Mouse (Mus musculus) neural tube, embryonic 15.5 days (tissue): ENCODE measurements around the gene Hoxb6. TPM values are rescaled to one million over a fixed set of nuclear protein-coding genes. Genes with fewer than 3 reads are reported as not detected.

Source experiments
- ATAC-seq: fragments of 200-750 bp; cut with Nextera tagmentation; 2 replicates; pipeline ENCODE4 v1.8.0; 2017; ENCODE audit warnings: mild to moderate bottlenecking, moderate TSS enrichment, moderate library complexity; ENCODE audit not compliant: low FRiP score
- H3K27ac ChIP-seq: fragments of 300-500 bp; sonication (generic); replicated peaks from 2 replicates; pipeline ENCODE4 v1.5.1; 2015; ENCODE audit warnings: mild to moderate bottlenecking, inconsistent platforms
- H3K27me3 ChIP-seq: fragments of 300-500 bp; sonication (generic); replicated peaks from 2 replicates; pipeline ENCODE4 v1.6.1; 2015; ENCODE audit warnings: inconsistent platforms
- H3K36me3 ChIP-seq: fragments of 300-500 bp; sonication (generic); 2 replicates; pipeline ENCODE4 v1.6.1; 2015; ENCODE audit warnings: inconsistent platforms
- H3K4me1 ChIP-seq: fragments of 300-500 bp; sonication (generic); 2 replicates; pipeline ENCODE4 v1.6.1; 2015; ENCODE audit warnings: inconsistent platforms
- H3K4me2 ChIP-seq: fragments of 300-500 bp; sonication (generic); 2 replicates; pipeline ENCODE4 v1.6.1; 2015; ENCODE audit warnings: inconsistent platforms, mild to moderate bottlenecking, moderate library complexity
- H3K4me3 ChIP-seq: fragments of 300-500 bp; sonication (generic); replicated peaks from 2 replicates; pipeline ENCODE4 v1.5.1; 2015; ENCODE audit warnings: mild to moderate bottlenecking, inconsistent platforms
- H3K9ac ChIP-seq: fragments of 300-500 bp; sonication (generic); replicated peaks from 2 replicates; pipeline ENCODE4 v1.6.1; 2015; ENCODE audit warnings: mild to moderate bottlenecking, inconsistent platforms
- H3K9me3 ChIP-seq: fragments of 300-500 bp; sonication (generic); replicated peaks from 2 replicates; pipeline ENCODE4 v1.6.1; 2016; ENCODE audit warnings: inconsistent platforms
- WGBS: fragments of 180-500 bp; shearing (Covaris S2); methylation state at CpG from one replicate; pipeline ENCODE4 v1.1.7; 2015; ENCODE audit warnings: mixed read lengths; 5-methylcytosine and 5-hydroxymethylcytosine counted together
- polyA plus RNA-seq: library from polyadenylated mRNA; unstranded; fragments of >200 nt; fragmentation: Nextera tagmentation; extraction: Ambion mirVana; gene quantifications from 2 replicates; pipeline ENCODE4 v1.2.1, GENCODE M21; 2015

Hoxb6 gene
- polyA plus RNA-seq, 1 experiment from 2014 or later, result 135 TPM

DNA sequence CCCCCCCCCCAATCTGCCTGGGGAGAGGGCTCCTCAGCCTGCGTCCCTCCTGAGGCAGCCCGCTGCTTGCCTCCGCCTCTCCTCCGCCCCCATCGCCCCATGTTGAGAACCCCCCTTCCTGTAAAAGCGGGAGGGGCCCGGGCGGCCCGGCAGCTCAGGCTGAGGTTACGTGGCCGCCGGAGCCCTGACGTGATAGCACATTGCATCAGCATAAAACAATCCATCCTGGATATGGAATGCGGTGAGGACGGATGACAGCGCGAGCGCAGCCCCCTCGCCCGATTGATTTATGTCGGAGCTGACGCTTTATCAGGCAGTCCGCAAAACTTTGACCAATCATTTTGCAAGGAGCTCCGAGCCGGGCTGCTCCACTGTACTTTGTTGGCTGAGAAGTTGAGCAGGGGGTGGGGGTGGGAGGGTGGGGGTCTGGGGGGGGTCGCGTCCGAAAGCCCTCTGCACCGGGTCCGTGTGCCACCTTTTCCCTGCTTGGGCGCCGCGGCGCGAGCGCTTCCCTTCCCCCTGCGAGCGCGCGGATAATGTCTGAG is 21.2 kb upstream of the Hoxb6 start, which contains the start of gene Hoxb9:
TSS of gene Hoxb9 (plus strand) at position 462 of the 545 bp plus-strand sequence.
- H3K4me2 ChIP-seq, result peak within 1 kb of the TSS; percentile 87

DNA sequence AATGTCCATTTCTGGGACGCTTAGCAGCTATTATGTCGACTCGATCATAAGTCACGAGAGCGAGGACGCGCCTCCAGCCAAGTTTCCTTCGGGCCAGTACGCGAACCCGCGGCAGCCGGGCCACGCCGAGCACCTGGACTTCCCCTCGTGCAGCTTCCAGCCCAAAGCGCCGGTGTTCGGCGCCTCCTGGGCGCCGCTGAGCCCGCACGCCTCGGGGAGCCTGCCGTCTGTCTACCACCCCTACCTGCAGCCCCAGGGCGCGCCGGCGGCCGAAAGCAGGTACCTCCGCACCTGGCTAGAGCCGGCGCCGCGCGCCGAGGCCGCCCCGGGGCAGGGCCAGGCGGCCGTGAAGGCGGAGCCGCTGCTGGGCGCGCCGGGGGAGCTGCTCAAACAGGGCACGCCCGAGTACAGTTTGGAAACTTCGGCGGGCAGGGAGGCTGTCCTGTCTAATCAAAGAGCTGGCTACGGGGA is 20.7 kb upstream of the Hoxb6 start:
- Histone ChIP-seq H3K9ac (peak overlapping the region; percentile 96), H3K27ac (peak overlapping the region; percentile 99), H3K27me3 (no peaks in the 10 kb centered on the region), H3K4me1 (peaks cover 84% of the 10 kb centered on the region), H3K9me3 (no peaks in the 10 kb centered on the region), H3K36me3 (no peaks in the 10 kb centered on the region), H3K4me3 (peak overlapping the region; percentile 59), H3K4me2 (peak overlapping the region; percentile 87)
- WGBS, result under 1% methylated on average over 52 of the region's 52 CpGs
- peak; percentile 18 for ATAC-seq

More for the DNA sequence above, 21.2 kb upstream of the Hoxb6 start, which contains the start of gene Hoxb9:
- H3K4me3 ChIP-seq, result peak within 1 kb of the TSS; percentile 59
- no peaks in the 10 kb centered on the region for H3K9me3 ChIP-seq
- peak within 1 kb of the TSS; percentile 99 for H3K27ac ChIP-seq
- peaks cover 84% of the 10 kb centered on the region for H3K4me1 ChIP-seq
- ATAC-seq, result peak; percentile 79
- peak within 1 kb of the TSS; percentile 96 for H3K9ac ChIP-seq
- H3K36me3 ChIP-seq, result no peaks in the 10 kb centered on the region
- H3K27me3 ChIP-seq, result no peaks in the 10 kb centered on the region
- under 1% methylated on average over 39 of the region's 40 CpGs for WGBS

DNA sequence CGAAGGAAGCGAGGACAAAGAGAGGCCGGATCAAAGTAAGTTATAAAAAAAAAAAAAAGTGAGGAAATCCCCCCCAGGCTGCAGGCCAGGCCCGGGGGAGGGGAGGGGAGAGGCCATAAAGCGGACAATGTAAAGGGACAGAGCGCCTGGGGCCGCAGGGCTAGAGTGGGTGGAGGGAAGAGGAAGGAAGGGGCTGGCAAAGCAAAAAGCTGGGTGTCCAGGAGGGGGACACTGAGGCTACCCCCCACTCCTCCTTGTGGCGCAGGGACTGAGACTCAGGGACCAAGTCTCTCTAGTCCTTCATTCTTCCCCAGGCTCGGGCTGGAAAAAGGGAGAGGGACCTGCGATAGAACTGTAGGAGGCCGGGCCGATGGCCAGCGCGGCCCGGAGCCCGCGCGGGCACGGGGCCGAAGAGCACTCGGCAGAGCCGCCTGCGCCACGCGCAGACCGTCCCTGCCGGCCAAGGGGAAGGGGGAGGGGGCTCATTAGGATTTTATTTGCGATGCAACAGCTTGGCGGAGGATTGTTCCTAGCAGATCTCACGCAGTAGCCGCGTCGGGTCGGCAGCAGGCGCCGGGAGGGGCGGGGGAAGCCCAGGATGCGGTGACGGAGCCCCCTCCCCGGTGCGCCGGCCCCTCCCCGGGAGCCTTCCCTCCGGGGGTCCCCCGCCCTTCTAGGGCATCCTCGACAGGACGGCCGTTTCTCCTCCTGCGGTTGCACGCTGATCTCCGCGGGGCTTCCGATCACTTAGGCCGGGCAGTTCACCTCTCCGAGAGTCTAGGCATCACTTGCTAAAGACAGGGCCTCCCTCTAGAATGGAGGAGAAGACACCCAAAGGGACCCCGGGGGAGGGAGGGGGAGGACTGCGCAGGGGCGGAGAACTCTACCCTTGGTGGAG is 20.0 kb upstream of the Hoxb6 start:
- no peaks in the 10 kb centered on the region for H3K36me3 ChIP-seq
- ATAC-seq, result peak; percentile 53
- peak overlapping the region; percentile 96 for H3K9ac ChIP-seq
- H3K4me1 ChIP-seq, result peaks cover 87% of the 10 kb centered on the region
- WGBS, result under 1% methylated on average over 58 of the region's 58 CpGs
- peak overlapping the region; percentile 99 for H3K27ac ChIP-seq
- H3K9me3 ChIP-seq, result no peaks in the 10 kb centered on the region
- H3K4me3 ChIP-seq, result peak overlapping the region; percentile 59
- H3K27me3 ChIP-seq, result no peaks in the 10 kb centered on the region
- H3K4me2 ChIP-seq, result peak overlapping the region; percentile 87

DNA sequence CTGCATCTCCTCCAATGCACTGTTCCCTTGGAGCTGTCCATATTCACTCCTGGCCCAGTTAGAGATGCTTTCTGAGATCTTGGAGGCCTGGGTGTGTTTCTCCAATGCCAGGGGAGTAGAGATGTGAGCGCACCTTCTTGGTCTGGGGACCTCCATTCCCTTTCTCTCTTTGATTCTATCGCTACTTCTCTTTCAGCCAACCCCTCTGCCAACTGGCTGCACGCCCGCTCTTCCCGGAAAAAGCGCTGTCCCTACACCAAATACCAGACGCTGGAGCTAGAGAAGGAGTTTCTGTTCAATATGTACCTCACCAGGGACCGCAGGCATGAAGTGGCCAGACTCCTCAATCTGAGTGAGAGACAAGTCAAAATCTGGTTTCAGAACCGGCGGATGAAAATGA is 17.8 kb upstream of the Hoxb6 start:
- WGBS, result 23% methylated on average over 10 of the region's 10 CpGs
- Histone ChIP-seq H3K9me3 (no peaks in the 10 kb centered on the region), H3K27ac (peak overlapping the region; percentile 99), H3K4me3 (peak overlapping the region; percentile 59), H3K9ac (peak overlapping the region; percentile 96), H3K4me1 (peaks cover 96% of the 10 kb centered on the region), H3K36me3 (no peaks in the 10 kb centered on the region), H3K4me2 (peak overlapping the region; percentile 87), H3K27me3 (no peaks in the 10 kb centered on the region)
- ATAC-seq, result no peak

DNA sequence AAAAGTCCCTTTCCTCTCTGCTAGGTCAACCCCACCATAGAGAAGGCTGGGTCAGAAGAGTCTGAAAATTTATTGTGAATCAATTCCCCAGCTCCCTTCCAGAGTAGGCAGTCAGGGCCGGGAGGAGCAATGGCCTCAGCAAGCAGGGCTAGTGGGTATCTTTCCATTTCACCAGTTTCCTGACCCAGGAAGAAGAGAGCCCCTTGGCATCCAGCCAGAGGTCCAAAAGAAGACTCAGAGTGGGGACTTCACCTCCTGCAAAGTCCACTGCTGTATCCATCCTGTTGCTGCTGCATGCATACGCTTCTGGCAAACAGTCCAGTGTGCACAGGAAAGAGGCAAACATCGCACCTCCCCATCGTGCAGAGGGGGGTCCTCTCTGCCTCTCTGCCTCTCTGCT is 16.4 kb upstream of the Hoxb6 start:
- WGBS, result 10% methylated on average over 4 of the region's 4 CpGs
- peaks cover 94% of the 10 kb centered on the region for H3K4me1 ChIP-seq

DNA sequence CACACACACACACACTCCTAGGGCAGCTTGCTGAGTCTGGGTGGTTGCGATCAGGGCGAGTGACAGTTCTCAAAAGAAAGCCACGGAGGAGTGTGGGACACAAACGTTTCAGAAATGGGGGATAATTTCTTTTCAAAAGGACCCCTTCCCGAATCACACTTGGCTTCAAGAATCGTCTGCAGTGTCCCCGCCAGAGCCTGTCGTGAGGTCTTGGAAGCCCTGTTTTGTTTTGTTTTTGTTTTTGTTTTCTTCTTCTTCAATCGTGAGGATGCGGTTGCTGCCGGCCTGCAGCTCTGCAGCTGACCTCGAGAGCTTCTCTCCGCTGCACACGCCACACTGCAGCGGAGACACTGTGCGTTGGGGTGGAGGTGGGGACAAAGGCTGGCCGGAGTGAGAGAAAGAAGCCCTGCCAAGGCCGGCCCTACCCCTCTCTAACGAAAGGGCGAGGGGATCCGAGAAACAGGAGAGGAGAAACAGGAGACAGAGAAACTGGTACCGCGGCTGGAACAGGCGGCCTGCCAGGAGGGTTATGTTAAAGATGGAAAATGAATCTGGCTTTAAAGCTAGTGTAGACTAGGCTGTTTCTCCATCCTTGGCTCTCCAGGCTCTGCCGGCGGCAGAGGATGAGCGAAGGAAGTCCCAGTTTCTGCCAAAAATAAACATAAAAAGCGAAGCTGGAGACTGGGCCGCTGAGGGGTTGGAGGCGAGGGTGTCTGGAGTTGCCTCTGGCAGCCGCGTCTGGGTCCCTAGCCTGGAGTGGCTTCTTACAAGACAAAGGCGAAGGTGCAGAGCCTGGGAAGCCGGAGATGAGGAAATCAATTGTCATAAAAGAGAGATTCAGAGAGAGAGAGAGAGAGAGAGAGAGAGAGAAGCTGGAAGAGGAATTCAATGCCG is 14.9 kb upstream of the Hoxb6 start:
- peaks cover 89% of the 10 kb centered on the region for H3K4me1 ChIP-seq
- peak overlapping the region; percentile 99 for H3K27ac ChIP-seq
- no peak for ATAC-seq
- 2% methylated on average over 35 of the region's 35 CpGs for WGBS
- H3K27me3 ChIP-seq, result no peaks in the 10 kb centered on the region
- H3K4me3 ChIP-seq, result peak overlapping the region; percentile 29
- peak overlapping the region; percentile 87 for H3K4me2 ChIP-seq
- H3K36me3 ChIP-seq, result no peaks in the 10 kb centered on the region
- no peaks in the 10 kb centered on the region for H3K9me3 ChIP-seq
- H3K9ac ChIP-seq, result peak overlapping the region; percentile 59

More for the DNA sequence above, 16.4 kb upstream of the Hoxb6 start:
- no peaks in the 10 kb centered on the region for H3K9me3 ChIP-seq
- no peaks in the 10 kb centered on the region for H3K27me3 ChIP-seq
- H3K9ac ChIP-seq, result peak overlapping the region; percentile 96
- H3K4me3 ChIP-seq, result peak overlapping the region; percentile 59
- no peaks in the 10 kb centered on the region for H3K36me3 ChIP-seq
- H3K4me2 ChIP-seq, result peak overlapping the region; percentile 87
- H3K27ac ChIP-seq, result peak overlapping the region; percentile 99
- no peak for ATAC-seq

DNA sequence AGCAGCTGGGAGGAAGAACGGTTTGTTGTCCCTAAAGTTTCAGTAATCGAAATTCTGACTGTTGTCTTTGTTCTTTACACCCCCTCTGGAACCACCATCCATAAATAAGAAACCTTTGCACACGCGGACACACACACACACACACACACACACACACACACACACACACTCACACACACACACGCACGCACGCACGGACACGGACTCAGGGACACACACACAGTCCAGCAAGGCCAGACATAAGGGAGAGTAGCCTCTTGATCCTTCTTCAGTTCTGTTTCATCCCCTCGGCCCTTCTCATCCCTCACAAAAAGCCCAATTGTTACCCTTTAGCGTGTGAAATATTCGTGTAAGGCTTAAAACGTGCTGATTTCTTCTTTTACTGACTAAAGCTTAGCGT is 14.0 kb upstream of the Hoxb6 start:
- Histone ChIP-seq H3K4me3 (peak overlapping the region; percentile 29), H3K4me1 (peaks cover 80% of the 10 kb centered on the region), H3K27ac (peak overlapping the region; percentile 99)

DNA sequence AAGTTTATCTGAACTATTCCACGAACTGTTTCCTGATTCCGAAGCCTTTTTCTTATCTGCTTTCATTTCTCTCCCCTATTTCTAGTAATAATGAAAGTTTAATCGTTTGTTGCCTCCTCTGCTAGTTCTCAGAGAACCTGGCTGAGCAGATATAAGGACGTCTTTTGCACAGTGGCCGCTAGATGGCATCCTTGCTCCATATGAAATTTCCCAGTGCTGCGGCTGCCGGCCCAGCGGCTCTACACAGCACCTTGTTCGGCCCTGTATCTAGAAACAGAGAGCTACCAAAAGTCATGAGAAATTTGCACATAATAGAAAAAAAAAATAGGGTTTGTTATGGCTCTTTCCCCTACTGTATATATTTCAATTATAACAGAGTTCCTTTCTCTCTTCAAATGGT is 13.5 kb upstream of the Hoxb6 start:
- under 1% methylated on average over 9 of the region's 9 CpGs for WGBS

More for the DNA sequence above, 14.0 kb upstream of the Hoxb6 start:
- H3K4me2 ChIP-seq, result peak overlapping the region; percentile 87
- no peak for ATAC-seq
- no peaks in the 10 kb centered on the region for H3K27me3 ChIP-seq
- peak overlapping the region; percentile 59 for H3K9ac ChIP-seq
- H3K36me3 ChIP-seq, result no peaks in the 10 kb centered on the region
- 4% methylated on average over 14 of the region's 14 CpGs for WGBS
- no peaks in the 10 kb centered on the region for H3K9me3 ChIP-seq

DNA sequence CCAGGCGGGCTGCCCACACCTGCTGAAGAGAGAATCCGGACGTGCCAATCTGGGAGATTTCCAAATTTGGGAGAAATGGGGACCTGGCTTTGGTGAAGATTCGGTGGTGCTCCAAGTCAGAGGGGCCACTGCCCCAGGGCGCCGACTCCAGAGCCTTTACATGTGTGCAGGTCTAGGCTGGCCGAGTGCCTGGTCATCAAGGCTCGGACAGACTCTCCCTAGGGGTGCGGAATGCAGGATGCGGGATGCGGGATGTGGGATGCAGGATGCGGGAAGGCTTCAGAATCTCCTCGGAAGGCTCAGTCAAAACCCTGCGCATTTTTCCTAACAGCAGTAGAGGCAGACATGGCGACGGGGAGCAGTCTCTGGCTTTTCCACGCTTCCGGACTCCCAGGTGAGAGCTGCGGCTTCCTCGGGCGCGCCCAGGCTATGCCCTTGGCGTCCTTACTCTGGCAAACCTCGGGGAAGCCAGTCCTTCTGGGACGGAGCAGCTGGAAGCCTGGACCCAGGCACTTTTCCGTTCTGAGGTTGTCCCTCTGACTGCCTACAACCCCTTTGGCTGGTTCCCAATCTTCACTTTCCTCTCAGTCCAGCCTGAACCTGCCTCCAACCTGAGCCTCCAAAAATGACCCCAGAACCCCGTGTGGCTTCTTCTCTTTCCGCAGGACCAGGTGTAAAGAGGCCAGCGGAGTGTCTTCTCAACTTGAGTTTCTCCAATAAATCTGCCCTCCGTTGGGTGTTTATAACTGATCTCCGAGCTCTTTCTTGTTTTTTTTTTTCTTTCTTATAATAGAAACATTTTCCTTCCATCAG is 12.6 kb upstream of the Hoxb6 start:
- no peaks in the 10 kb centered on the region for H3K36me3 ChIP-seq
- peak overlapping the region; percentile 83 for H3K9ac ChIP-seq
- no peaks in the 10 kb centered on the region for H3K27me3 ChIP-seq
- peaks cover 67% of the 10 kb centered on the region for H3K4me1 ChIP-seq
- H3K4me2 ChIP-seq, result peak overlapping the region; percentile 87
- 1% methylated on average over 31 of the region's 31 CpGs for WGBS
- no peaks in the 10 kb centered on the region for H3K9me3 ChIP-seq
- H3K27ac ChIP-seq, result peak overlapping the region; percentile 99
- peak overlapping the region; percentile 60 for H3K4me3 ChIP-seq
- ATAC-seq, result no peak

More for the DNA sequence above, 13.5 kb upstream of the Hoxb6 start:
- peak; percentile 63; the same call in 1 of the 2 replicates for ATAC-seq
- no peaks in the 10 kb centered on the region for H3K27me3 ChIP-seq
- no peaks in the 10 kb centered on the region for H3K9me3 ChIP-seq
- peaks cover 75% of the 10 kb centered on the region for H3K4me1 ChIP-seq
- H3K36me3 ChIP-seq, result no peaks in the 10 kb centered on the region
- H3K27ac ChIP-seq, result peak overlapping the region; percentile 99
- peak overlapping the region; percentile 87 for H3K4me2 ChIP-seq
- H3K9ac ChIP-seq, result peak overlapping the region; percentile 83
- peak overlapping the region; percentile 60 for H3K4me3 ChIP-seq
